Mouse (Mus musculus) CH12.LX (cell line): ENCODE data around the gene Tollip.

ENCODE experiments used
- CTCF ChIP-seq, 2 experiments: IDR thresholded peaks in 1 of 2; conservative IDR thresholded peaks in 1 of 2; 2 replicates each; pipeline ENCODE4 v1.5.1; 2011 to 2012; ENCODE audit warnings: low read depth in 2 of 2, low read length in 2 of 2, improper control_type of control experiment in 1 of 2, inconsistent platforms in 1 of 2, mild to moderate bottlenecking in 1 of 2, moderate library complexity in 1 of 2
- EP300 ChIP-seq: IDR thresholded peaks from 2 replicates; pipeline ENCODE4 v1.6.1; 2011; ENCODE audit warnings: low read length, improper control_type of control experiment
- POLR2A ChIP-seq: IDR thresholded peaks from 2 replicates; pipeline ENCODE4 v1.6.1; 2011; ENCODE audit warnings: low read depth, mild to moderate bottlenecking, improper control_type of control experiment, low read length
- UBTF ChIP-seq: IDR thresholded peaks from 2 replicates; pipeline ENCODE4 v1.6.1; 2012; ENCODE audit warnings: low read depth, mild to moderate bottlenecking, inconsistent platforms, low read length, improper control_type of control experiment, moderate library complexity
- USF1 ChIP-seq: IDR thresholded peaks from 2 replicates; pipeline ENCODE4 v1.6.1; 2014; ENCODE audit warnings: low read depth, mild to moderate bottlenecking, inconsistent platforms, low read length, improper control_type of control experiment

DNA sequence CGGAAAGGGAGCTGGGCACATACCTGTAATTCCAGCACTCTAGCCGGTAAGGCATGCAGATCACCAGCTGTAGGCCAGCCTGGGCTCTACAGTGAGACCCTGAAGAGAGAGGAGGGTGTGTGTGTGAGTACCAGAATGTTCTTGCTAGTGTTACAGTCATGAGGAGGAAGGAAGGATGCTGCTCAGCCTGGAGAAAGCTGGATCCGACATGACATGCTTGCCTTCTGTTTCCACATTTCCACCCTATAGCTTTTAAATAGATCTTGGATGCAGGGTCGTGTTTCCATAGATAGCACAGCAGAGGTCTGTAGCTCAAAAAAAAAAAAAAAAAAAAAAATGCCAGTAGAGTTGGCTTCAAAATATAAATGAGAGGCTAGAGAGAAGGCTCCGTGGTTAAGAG lies 43.4 kb downstream of the Tollip start:
- TF ChIP-seq POLR2A, result no peak
- no peak for TF ChIP-seq UBTF
- no peak for TF ChIP-seq EP300
- TF ChIP-seq USF1, result no peak
- no peak for TF ChIP-seq CTCF (conservative IDR thresholded peaks at IDR 0.05 in 1 of 2, IDR thresholded peaks at IDR 0.05 in 1 of 2; ENCODE audit: low read depth in 2 of 2, low read length in 2 of 2)
